Mouse (Mus musculus) neural tube, embryonic 11.5 days (tissue): ENCODE measurements around the gene Dock4. TPM values are rescaled to one million over a fixed set of nuclear protein-coding genes. Genes with fewer than 3 reads are reported as not detected.

Experiments
- ATAC-seq: fragments of 200-750 bp; cut with Nextera tagmentation; 2 replicates; pipeline ENCODE4 v1.8.0; 2017; ENCODE audit warnings: moderate number of reproducible peaks, mild to moderate bottlenecking, moderate TSS enrichment, moderate library complexity; ENCODE audit not compliant: insufficient read depth, low FRiP score, low TSS enrichment
- DNase-seq: peaks from one replicate; pipeline ENCODE4 v3.0.0-alpha.2; 2015; ENCODE audit warnings: low spot score
- H3K27ac ChIP-seq: fragments of 300-500 bp; sonication (generic); 2 replicates; pipeline ENCODE4 v1.5.1; 2014; ENCODE audit warnings: low read depth, mild to moderate bottlenecking, low read length
- H3K27me3 ChIP-seq: fragments of 300-500 bp; sonication (generic); 2 replicates; pipeline ENCODE4 v1.6.1; 2014; ENCODE audit warnings: mild to moderate bottlenecking, low read length, mixed read lengths; ENCODE audit not compliant: control insufficient read depth, insufficient read depth
- H3K36me3 ChIP-seq: fragments of 300-500 bp; sonication (generic); 2 replicates; pipeline ENCODE4 v1.6.1; 2014; ENCODE audit warnings: mild to moderate bottlenecking, low read length, moderate library complexity, mixed read lengths; ENCODE audit not compliant: control insufficient read depth, insufficient read depth
- H3K4me1 ChIP-seq: fragments of 300-500 bp; sonication (generic); 2 replicates; pipeline ENCODE4 v1.6.1; 2014; ENCODE audit warnings: low read length, mixed read lengths; ENCODE audit not compliant: control insufficient read depth, insufficient read depth
- H3K4me2 ChIP-seq: fragments of 300-500 bp; sonication (generic); 2 replicates; pipeline ENCODE4 v1.6.1; 2014; ENCODE audit warnings: low read depth, mild to moderate bottlenecking, moderate library complexity
- H3K4me3 ChIP-seq: fragments of 300-500 bp; sonication (generic); 2 replicates; pipeline ENCODE4 v1.5.1; 2014; ENCODE audit warnings: low read depth, low read length
- H3K9ac ChIP-seq: fragments of 300-500 bp; sonication (generic); 2 replicates; pipeline ENCODE4 v1.6.1; 2014; ENCODE audit warnings: mild to moderate bottlenecking, low read length
- H3K9me3 ChIP-seq: fragments of 300-500 bp; sonication (generic); 2 replicates; pipeline ENCODE4 v1.6.1; 2016; ENCODE audit warnings: low read length; ENCODE audit not compliant: control insufficient read depth
- WGBS: fragments of 180-500 bp; shearing (Covaris S2); extraction: QIAGEN DNeasy Blood & Tissue Kit; methylation state at CpG from one replicate; pipeline ENCODE4 v1.1.7; 2014; 5-methylcytosine and 5-hydroxymethylcytosine counted together
- polyA plus RNA-seq: library from polyadenylated mRNA; unstranded; fragments of >200 nt; fragmentation: Nextera tagmentation; extraction: Ambion mirVana; gene quantifications from 2 replicates; pipeline ENCODE4 v1.2.1, GENCODE M21; 2014

The Dock4 gene
- polyA plus RNA-seq, 1 experiment from 2014 or later = 19.6 TPM

GRCm38 (mm10) chr12:40535655-40536618 is 90.2 kb downstream of the Dock4 start:
- H3K4me2 ChIP-seq = no peak overlapping the region
- H3K36me3 ChIP-seq = no peaks in the 10 kb centered on the region
- no peaks in the 10 kb centered on the region for H3K27me3 ChIP-seq
- no peak overlapping the region for H3K4me3 ChIP-seq
- 83% methylated on average over 9 of the region's 9 CpGs for WGBS
- H3K4me1 ChIP-seq = no peaks in the 10 kb centered on the region
- H3K27ac ChIP-seq = no peak overlapping the region
- no peaks in the 10 kb centered on the region for H3K9me3 ChIP-seq
- no peak for DNase-seq
- no peak for ATAC-seq
- no peak overlapping the region for H3K9ac ChIP-seq

- Histone ChIP-seq H3K4me1 (no peaks in the 10 kb centered on the region), H3K4me3 (no peak overlapping the region), H3K27ac (no peak overlapping the region), H3K4me2 (no peak overlapping the region), H3K27me3 (no peaks in the 10 kb centered on the region), H3K36me3 (no peaks in the 10 kb centered on the region), H3K9me3 (no peaks in the 10 kb centered on the region), H3K9ac (no peak overlapping the region)
- DNase-seq (no peak), ATAC-seq (no peak)
- 100% methylated on average over 1 of the region's 1 CpGs for WGBS
Measured at GRCm38 (mm10) chr12:40537826-40538225, 92.1 kb downstream of the Dock4 start.

GRCm38 (mm10) chr12:40538318-40538717 is 92.6 kb downstream of the Dock4 start:
- Histone ChIP-seq H3K27ac (no peak overlapping the region), H3K27me3 (no peaks in the 10 kb centered on the region), H3K9me3 (no peaks in the 10 kb centered on the region), H3K4me2 (no peak overlapping the region), H3K36me3 (no peaks in the 10 kb centered on the region), H3K4me3 (no peak overlapping the region), H3K9ac (no peak overlapping the region), H3K4me1 (no peaks in the 10 kb centered on the region)
- ATAC-seq (no peak), DNase-seq (no peak)
- 92% methylated on average over 6 of the region's 6 CpGs for WGBS

- H3K4me2 ChIP-seq = no peak overlapping the region
- no peaks in the 10 kb centered on the region for H3K27me3 ChIP-seq
- H3K36me3 ChIP-seq = no peaks in the 10 kb centered on the region
- no peaks in the 10 kb centered on the region for H3K9me3 ChIP-seq
- ATAC-seq = no peak
- no peak for DNase-seq
- H3K4me3 ChIP-seq = no peak overlapping the region
- 65% methylated on average over 6 of the region's 6 CpGs for WGBS
- no peak overlapping the region for H3K27ac ChIP-seq
- H3K9ac ChIP-seq = no peak overlapping the region
- H3K4me1 ChIP-seq = no peaks in the 10 kb centered on the region
Measured at GRCm38 (mm10) chr12:40538780-40539179, 93.0 kb downstream of the Dock4 start.

GRCm38 (mm10) chr12:40544273-40544672 is 98.5 kb downstream of the Dock4 start:
- Histone ChIP-seq H3K9ac (no peak overlapping the region), H3K9me3 (no peaks in the 10 kb centered on the region), H3K4me3 (no peak overlapping the region), H3K27me3 (no peaks in the 10 kb centered on the region), H3K36me3 (no peaks in the 10 kb centered on the region), H3K4me2 (no peak overlapping the region), H3K4me1 (no peaks in the 10 kb centered on the region), H3K27ac (no peak overlapping the region)
- DNase-seq (no peak), ATAC-seq (no peak)
- WGBS = 93% methylated on average over 3 of the region's 3 CpGs

- H3K4me1 ChIP-seq = no peaks in the 10 kb centered on the region
- H3K36me3 ChIP-seq = no peaks in the 10 kb centered on the region
- H3K4me2 ChIP-seq = no peak overlapping the region
- no peak for DNase-seq
- H3K9ac ChIP-seq = no peak overlapping the region
- ATAC-seq = no peak
- H3K27ac ChIP-seq = no peak overlapping the region
- no peaks in the 10 kb centered on the region for H3K9me3 ChIP-seq
- 32% methylated on average over 5 of the region's 5 CpGs for WGBS
- H3K4me3 ChIP-seq = no peak overlapping the region
- no peaks in the 10 kb centered on the region for H3K27me3 ChIP-seq
Measured at GRCm38 (mm10) chr12:40546827-40547226, 101.1 kb downstream of the Dock4 start.

- Histone ChIP-seq H3K4me3 (no peak overlapping the region), H3K4me2 (no peak overlapping the region), H3K4me1 (no peaks in the 10 kb centered on the region), H3K9ac (no peak overlapping the region), H3K27me3 (no peaks in the 10 kb centered on the region), H3K9me3 (no peaks in the 10 kb centered on the region), H3K36me3 (no peaks in the 10 kb centered on the region), H3K27ac (no peak overlapping the region)
- WGBS = 94% methylated on average over 3 of the region's 3 CpGs
- no peak for ATAC-seq
- DNase-seq = no peak
Measured at GRCm38 (mm10) chr12:40551317-40551716, 105.6 kb downstream of the Dock4 start.

GRCm38 (mm10) chr12:40552201-40552600 is 106.4 kb downstream of the Dock4 start:
- Histone ChIP-seq H3K4me2 (no peak overlapping the region), H3K4me3 (no peak overlapping the region), H3K36me3 (no peaks in the 10 kb centered on the region), H3K27ac (no peak overlapping the region), H3K9ac (no peak overlapping the region), H3K4me1 (no peaks in the 10 kb centered on the region), H3K27me3 (no peaks in the 10 kb centered on the region), H3K9me3 (no peaks in the 10 kb centered on the region)
- ATAC-seq = no peak
- no peak for DNase-seq
- WGBS = 71% methylated on average over 1 of the region's 1 CpGs

- Histone ChIP-seq H3K9me3 (no peaks in the 10 kb centered on the region), H3K4me3 (no peak overlapping the region), H3K9ac (no peak overlapping the region), H3K27ac (no peak overlapping the region), H3K4me1 (no peaks in the 10 kb centered on the region), H3K27me3 (no peaks in the 10 kb centered on the region), H3K36me3 (no peaks in the 10 kb centered on the region), H3K4me2 (no peak overlapping the region)
- no peak for DNase-seq
- ATAC-seq = no peak
- 85% methylated on average over 2 of the region's 2 CpGs for WGBS
Measured at GRCm38 (mm10) chr12:40553929-40554328, 108.2 kb downstream of the Dock4 start.
